Mouse (Mus musculus) G1E (cell line): ENCODE measurements at regions not wholly inside any gene's neighbourhood (a gene's known extent, or its start where the extent isn't known, plus 50 kb on each side); places are given as distances from the start of the nearest gene placed in this dataset.

Experiments used
- ATAC-seq: 2 replicates; pipeline ENCODE4 v1.8.0; 2016; ENCODE audit warnings: mild to moderate bottlenecking; ENCODE audit not compliant: insufficient number of reproducible peaks, poor library complexity, low FRiP score, severe bottlenecking; ENCODE audit errors: extremely low read depth
- DNase-seq: peaks from one replicate; pipeline ENCODE4 v3.0.0; 2012; ENCODE audit warnings: low spot score
- H3K27me3 ChIP-seq: 2 replicates; pipeline ENCODE4 v1.6.1; 2012; ENCODE audit warnings: mild to moderate bottlenecking, low read length, inconsistent platforms; ENCODE audit not compliant: insufficient read depth
- H3K36me3 ChIP-seq: replicated peaks from 2 replicates; pipeline ENCODE3; 2012; ENCODE audit warnings: mild to moderate bottlenecking, inconsistent platforms
- H3K4me1 ChIP-seq: 2 replicates; pipeline ENCODE4 v1.6.1; 2012; ENCODE audit warnings: low read depth, low read length, inconsistent platforms, mixed read lengths; ENCODE audit not compliant: insufficient read depth
- H3K4me3 ChIP-seq: 2 replicates; pipeline ENCODE4 v1.5.1; 2012; ENCODE audit warnings: low read depth, mild to moderate bottlenecking, inconsistent platforms, low read length, moderate library complexity, mixed read lengths
- H3K9me3 ChIP-seq: replicated peaks from 2 replicates; pipeline ENCODE4 v1.6.1; 2012; ENCODE audit warnings: inconsistent platforms
- CTCF ChIP-seq: IDR thresholded peaks from 2 replicates; pipeline ENCODE4 v1.5.1; 2012; ENCODE audit warnings: low read depth, low read length, inconsistent platforms, mixed read lengths
- GATA1 ChIP-seq: IDR thresholded peaks from 2 replicates; pipeline ENCODE4 v1.6.1; 2012; ENCODE audit warnings: borderline replicate concordance, low read length, inconsistent platforms, mixed read lengths
- GATA2 ChIP-seq: IDR thresholded peaks from 2 replicates; pipeline ENCODE4 v1.6.1; 2012; ENCODE audit warnings: low read depth, low read length, inconsistent platforms, borderline replicate concordance
- POLR2AphosphoS5 ChIP-seq: IDR thresholded peaks from 2 replicates; pipeline ENCODE4 v1.6.1; 2012; ENCODE audit warnings: low read depth, low read length, inconsistent platforms; ENCODE audit not compliant: insufficient replicate concordance
- TAL1 ChIP-seq: conservative IDR thresholded peaks from 2 replicates; pipeline ENCODE4 v1.6.1; 2012; ENCODE audit warnings: low read depth, low read length, inconsistent platforms, mixed read lengths

GRCm38 (mm10) chr13:28673622-28674021 is 279.9 kb downstream of the Sox4 start:
- DNase-seq: no peak
- H3K9me3 ChIP-seq: no peaks in the 10 kb centered on the region
- TF ChIP-seq GATA2 (no peak), TAL1 (no peak), CTCF (no peak), POLR2AphosphoS5 (no peak), GATA1 (no peak)

DNA sequence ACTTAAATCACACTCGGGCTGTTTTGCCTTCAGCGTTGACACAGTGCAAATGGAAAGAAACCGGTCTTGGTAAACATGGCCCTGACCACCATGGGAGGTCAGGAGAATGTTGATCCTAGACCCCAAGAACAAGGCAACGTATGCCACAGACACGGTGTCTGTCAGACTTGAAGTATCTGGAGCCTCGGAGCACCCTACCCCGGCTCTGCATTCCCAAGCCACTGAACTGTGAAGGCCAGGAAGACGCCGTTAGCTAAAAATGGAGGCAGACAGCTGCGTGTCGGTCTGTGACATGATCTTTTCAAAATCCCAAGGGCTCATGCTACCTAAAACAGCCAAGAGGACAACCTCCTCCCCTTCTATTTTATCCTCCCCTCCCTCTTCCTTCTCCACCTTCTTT is 282.0 kb downstream of the Sox4 start:
- TF ChIP-seq CTCF (no peak), POLR2AphosphoS5 (no peak), GATA1 (no peak), GATA2 (no peak)
- Histone ChIP-seq H3K4me1 (no peaks in the 10 kb centered on the region), H3K9me3 (no peaks in the 10 kb centered on the region), H3K36me3 (no peaks in the 10 kb centered on the region), H3K4me3 (no peak overlapping the region), H3K27me3 (no peaks in the 10 kb centered on the region)
- no peak for DNase-seq
- ATAC-seq: no peak

More at GRCm38 (mm10) chr13:28673622-28674021, 279.9 kb downstream of the Sox4 start:
- Histone ChIP-seq H3K4me1 (no peaks in the 10 kb centered on the region), H3K36me3 (no peaks in the 10 kb centered on the region), H3K4me3 (no peak overlapping the region), H3K27me3 (no peaks in the 10 kb centered on the region; the same call in 1 of the 2 replicates)
- no peak for ATAC-seq

- no peaks in the 10 kb centered on the region for H3K9me3 ChIP-seq
- no peaks in the 10 kb centered on the region for H3K27me3 ChIP-seq
- ATAC-seq: no peak
- H3K36me3 ChIP-seq: no peaks in the 10 kb centered on the region
- TF ChIP-seq POLR2AphosphoS5: no peak
- TF ChIP-seq GATA2: no peak
- TF ChIP-seq TAL1: no peak
- TF ChIP-seq CTCF: no peak
- no peak for TF ChIP-seq GATA1
- H3K4me1 ChIP-seq: no peaks in the 10 kb centered on the region
- no peak for DNase-seq
- no peak overlapping the region for H3K4me3 ChIP-seq
Observed at GRCm38 (mm10) chr13:28669832-28670585, 283.5 kb downstream of the Sox4 start.

DNA sequence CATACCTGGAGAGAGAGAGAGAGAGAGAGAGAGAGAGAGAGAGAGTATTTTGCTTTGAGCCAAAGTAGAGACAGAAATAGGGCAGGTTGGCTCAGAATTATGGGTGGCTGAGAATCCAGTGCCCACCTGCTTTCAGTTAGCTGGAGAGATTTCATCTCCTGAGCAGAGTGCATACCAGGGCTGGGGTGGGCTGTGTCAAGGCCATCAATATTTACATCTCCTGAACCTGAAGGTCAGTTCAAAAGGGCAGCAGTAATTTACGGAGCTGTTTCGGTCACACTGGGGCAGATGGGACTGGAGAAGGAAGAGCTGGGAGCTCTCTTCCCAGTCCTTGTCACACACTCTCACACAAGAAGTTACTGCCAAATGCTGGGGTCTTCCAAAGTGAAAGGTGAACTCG is 286.7 kb downstream of the Sox4 start:
- TF ChIP-seq POLR2AphosphoS5: no peak
- TF ChIP-seq CTCF: no peak
- TF ChIP-seq GATA1: no peak
- no peak for TF ChIP-seq TAL1
- no peak for TF ChIP-seq GATA2
- no peak for ATAC-seq
- no peak for DNase-seq
- H3K36me3 ChIP-seq: no peaks in the 10 kb centered on the region
- no peaks in the 10 kb centered on the region for H3K4me1 ChIP-seq
- H3K4me3 ChIP-seq: no peak overlapping the region
- H3K9me3 ChIP-seq: no peaks in the 10 kb centered on the region
- peaks cover 7% of the 10 kb centered on the region; the same call in 1 of the 2 replicates for H3K27me3 ChIP-seq

DNA sequence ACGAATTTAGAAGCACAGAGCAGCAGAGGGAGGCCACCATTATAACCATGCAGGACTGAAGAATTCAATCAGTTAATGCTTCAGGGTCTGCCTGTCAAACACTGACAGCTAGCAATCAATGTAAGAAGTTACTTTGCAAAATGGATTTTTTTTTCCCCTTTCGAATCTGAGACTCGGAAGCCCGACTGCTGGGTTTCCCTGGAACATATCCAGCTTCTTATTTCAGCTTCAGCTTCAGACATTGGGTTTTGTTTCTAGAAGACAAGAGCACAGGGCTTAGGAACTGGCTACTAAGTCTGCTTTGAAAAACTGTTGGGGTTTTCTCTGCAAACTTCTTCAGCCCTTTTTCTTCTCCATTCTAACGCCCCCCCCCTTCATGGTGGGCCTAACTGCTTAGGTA is 288.4 kb downstream of the Sox4 start:
- Histone ChIP-seq H3K36me3 (no peaks in the 10 kb centered on the region), H3K4me1 (no peaks in the 10 kb centered on the region), H3K27me3 (peaks cover 7% of the 10 kb centered on the region; the same call in 1 of the 2 replicates), H3K4me3 (no peak overlapping the region), H3K9me3 (no peaks in the 10 kb centered on the region)
- TF ChIP-seq GATA2 (no peak), GATA1 (no peak), CTCF (no peak), TAL1 (no peak), POLR2AphosphoS5 (no peak)
- no peak for DNase-seq
- no peak for ATAC-seq

DNA sequence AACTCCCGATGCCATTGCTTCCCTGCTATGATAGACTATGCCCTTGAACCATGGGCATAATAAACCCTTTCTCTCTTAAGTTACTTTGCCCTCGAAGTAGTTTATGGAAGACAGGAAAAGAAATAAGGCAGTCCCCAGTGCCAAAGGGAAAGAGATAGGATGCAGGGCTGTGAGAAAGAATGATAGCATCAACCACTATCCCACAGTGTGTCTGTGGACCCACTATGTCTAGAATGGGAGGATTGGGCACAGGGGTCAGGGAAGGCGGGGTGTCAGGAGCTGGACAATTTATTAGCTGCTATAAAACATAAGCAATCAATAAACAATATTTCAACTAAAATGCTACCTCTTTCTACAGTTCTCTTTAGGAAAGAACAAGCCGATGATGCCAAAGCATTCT is 288.8 kb downstream of the Sox4 start:
- H3K4me3 ChIP-seq: no peak overlapping the region
- H3K27me3 ChIP-seq: peaks cover 7% of the 10 kb centered on the region; the same call in 1 of the 2 replicates
- H3K9me3 ChIP-seq: no peaks in the 10 kb centered on the region
- TF ChIP-seq CTCF: no peak
- no peak for TF ChIP-seq GATA2
- TF ChIP-seq GATA1: no peak
- no peak for TF ChIP-seq TAL1
- TF ChIP-seq POLR2AphosphoS5: no peak
- ATAC-seq: no peak
- no peak for DNase-seq
- H3K4me1 ChIP-seq: no peaks in the 10 kb centered on the region
- H3K36me3 ChIP-seq: no peaks in the 10 kb centered on the region
